Mouse (Mus musculus) liver, adult 2 months (tissue): ENCODE measurements at regions not wholly inside any gene's neighbourhood (a gene's known extent, or its start where the extent isn't known, plus 50 kb on each side); places are given as distances from the start of the nearest gene placed in this dataset.

Experiments
- DNase-seq: peaks from one replicate; pipeline ENCODE4 v3.0.0-alpha.2; 2011; ENCODE audit warnings: low read depth, low spot score; ENCODE audit errors: extremely low read depth
- H3K27ac ChIP-seq: fragments of 200-500 bp; replicated peaks from 2 replicates; pipeline ENCODE4 v1.5.1; 2012; ENCODE audit warnings: low read depth, mild to moderate bottlenecking, control low read depth, inconsistent platforms, low read length; ENCODE audit not compliant: insufficient read depth
- H3K27me3 ChIP-seq: fragments of 200-500 bp; 2 replicates; pipeline ENCODE4 v1.6.1; 2012; ENCODE audit warnings: mild to moderate bottlenecking, moderate library complexity, low read length, inconsistent platforms; ENCODE audit not compliant: control insufficient read depth, insufficient read depth
- H3K36me3 ChIP-seq: fragments of 200-500 bp; 2 replicates; pipeline ENCODE4 v1.6.1; 2012; ENCODE audit warnings: low read length, inconsistent platforms; ENCODE audit not compliant: control insufficient read depth, insufficient read depth
- H3K4me1 ChIP-seq: fragments of 200-500 bp; 2 replicates; pipeline ENCODE4 v1.6.1; 2011; ENCODE audit warnings: low read length; ENCODE audit not compliant: control insufficient read depth, insufficient read depth
- H3K4me3 ChIP-seq: fragments of 200-500 bp; 2 replicates; pipeline ENCODE4 v1.5.1; 2011; ENCODE audit warnings: low read depth, mild to moderate bottlenecking, control low read depth, low read length, moderate library complexity; ENCODE audit not compliant: insufficient read depth
- H3K79me2 ChIP-seq: fragments of 200-500 bp; 2 replicates; pipeline ENCODE4 v1.6.1; 2012; ENCODE audit warnings: inconsistent platforms, mild to moderate bottlenecking, low read length, moderate library complexity; ENCODE audit not compliant: control insufficient read depth, insufficient read depth
- H3K9ac ChIP-seq: fragments of 200-500 bp; 2 replicates; pipeline ENCODE4 v1.6.1; 2012; ENCODE audit warnings: low read depth, mild to moderate bottlenecking, control low read depth, inconsistent platforms, low read length
- CTCF ChIP-seq: fragments of 200-500 bp; IDR thresholded peaks from 2 replicates; pipeline ENCODE4 v1.5.1; 2011; ENCODE audit warnings: low read depth, low read length, control low read depth
- POLR2A ChIP-seq: fragments of 200-500 bp; IDR thresholded peaks from 2 replicates; pipeline ENCODE4 v1.6.1; 2011; ENCODE audit warnings: low read length, control low read depth; ENCODE audit not compliant: insufficient read depth; ENCODE audit errors: extremely low read depth
- whole genome bisulfite sequencing: fragments of 180-500 bp; shearing (Covaris S2); methylation state at CpG from one replicate; pipeline ENCODE4 v1.1.7; 2018; 5-methylcytosine and 5-hydroxymethylcytosine counted together

- no peak overlapping the region for H3K4me3 ChIP-seq
- no peaks in the 10 kb centered on the region for H3K4me1 ChIP-seq
- DNase-seq, result no peak
- H3K79me2 ChIP-seq, result no peaks in the 10 kb centered on the region
- no peaks in the 10 kb centered on the region; the same call in 1 of the 2 replicates for H3K27me3 ChIP-seq
- WGBS, result 72% methylated on average over 3 of the region's 3 CpGs
- H3K27ac ChIP-seq, result no peak overlapping the region
- no peaks in the 10 kb centered on the region for H3K36me3 ChIP-seq
- no peak overlapping the region for H3K9ac ChIP-seq
- TF ChIP-seq CTCF (no peak), POLR2A (no peak)
Observed at GRCm38 (mm10) chr2:19145412-19145811, 53.7 kb upstream of the Armc3 start.

DNA sequence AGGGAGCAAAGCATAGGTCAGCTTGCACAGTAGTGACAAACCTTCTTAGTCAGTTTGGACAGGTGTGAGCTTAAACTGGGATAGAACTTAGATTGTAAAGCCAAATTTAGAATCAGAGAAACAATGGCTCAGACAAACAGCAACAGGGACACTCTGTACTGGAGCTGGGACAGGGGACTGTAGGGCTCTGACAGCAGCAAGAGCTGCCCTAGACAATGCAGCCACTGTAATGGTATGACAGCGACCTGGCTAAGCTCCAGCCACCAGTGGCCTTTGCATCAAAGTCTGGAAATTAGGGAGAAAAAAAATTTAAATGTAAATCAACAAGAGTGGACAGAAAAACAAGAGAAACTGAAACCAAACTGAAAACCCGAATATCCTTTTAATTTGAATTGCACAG is 53.2 kb upstream of the Armc3 start:
- Histone ChIP-seq H3K36me3 (no peaks in the 10 kb centered on the region), H3K9ac (no peak overlapping the region), H3K27ac (no peak overlapping the region), H3K4me3 (no peak overlapping the region), H3K4me1 (no peaks in the 10 kb centered on the region), H3K79me2 (no peaks in the 10 kb centered on the region), H3K27me3 (no peaks in the 10 kb centered on the region; the same call in 1 of the 2 replicates)
- 62% methylated on average over 2 of the region's 2 CpGs for WGBS
- DNase-seq, result no peak
- TF ChIP-seq CTCF, result no peak
- no peak for TF ChIP-seq POLR2A

- H3K79me2 ChIP-seq, result no peaks in the 10 kb centered on the region
- no peaks in the 10 kb centered on the region for H3K36me3 ChIP-seq
- no peak overlapping the region for H3K9ac ChIP-seq
- H3K4me1 ChIP-seq, result no peaks in the 10 kb centered on the region
- WGBS, result 52% methylated on average over 6 of the region's 6 CpGs
- H3K4me3 ChIP-seq, result no peak overlapping the region
- H3K27ac ChIP-seq, result no peak overlapping the region
- DNase-seq, result no peak
- no peaks in the 10 kb centered on the region; the same call in 1 of the 2 replicates for H3K27me3 ChIP-seq
- TF ChIP-seq POLR2A (no peak), CTCF (no peak)
Observed at GRCm38 (mm10) chr2:19146289-19146688, 52.8 kb upstream of the Armc3 start.

GRCm38 (mm10) chr2:19148812-19149211 is 50.3 kb upstream of the Armc3 start:
- H3K79me2 ChIP-seq, result no peaks in the 10 kb centered on the region
- H3K9ac ChIP-seq, result no peak overlapping the region
- no peak overlapping the region for H3K4me3 ChIP-seq
- WGBS, result 70% methylated on average over 5 of the region's 5 CpGs
- H3K4me1 ChIP-seq, result no peaks in the 10 kb centered on the region
- DNase-seq, result no peak
- H3K27ac ChIP-seq, result no peak overlapping the region
- no peak for TF ChIP-seq POLR2A
- no peak for TF ChIP-seq CTCF
- H3K27me3 ChIP-seq, result no peaks in the 10 kb centered on the region; the same call in 1 of the 2 replicates
- H3K36me3 ChIP-seq, result no peaks in the 10 kb centered on the region
